Mouse (Mus musculus): Measurements from ENCODE around the gene Ric8a.

GRCm38 (mm10) chr7:140894031-140894430 is 37.3 kb downstream of the Ric8a start:
- TF ChIP-seq POLR2A (IDR thresholded peaks at IDR 0.05; ENCODE audit: insufficient read depth, low read length) (no peak), CTCF (IDR thresholded peaks at IDR 0.05; ENCODE audit: low read depth, low read length) (no peak)
